Mouse (Mus musculus) heart, postnatal 36 days (tissue): ENCODE data around the gene St8sia6. TPM values are rescaled to one million over a fixed set of nuclear protein-coding genes. Genes with fewer than 3 reads are reported as not detected.

ENCODE experiments used
- DNase-seq, 2 experiments: peaks; one replicate each; pipeline ENCODE4 v3.0.0; 2021 to 2022
- intact Hi-C: fragments of 180-260 bp; cut with DNase I; formaldehyde crosslinking; loops from one replicate; pipeline ENCODE4 v1.15.1; 2025
- total RNA-seq, 2 experiments: library from RNA; stranded (reverse); gene quantifications; 2 replicates each; pipeline ENCODE4 v1.2.3; 2021

Gene St8sia6
- total RNA-seq, 2 experiments from 2014 or later: 1.5 to 1.8 TPM

DNA sequence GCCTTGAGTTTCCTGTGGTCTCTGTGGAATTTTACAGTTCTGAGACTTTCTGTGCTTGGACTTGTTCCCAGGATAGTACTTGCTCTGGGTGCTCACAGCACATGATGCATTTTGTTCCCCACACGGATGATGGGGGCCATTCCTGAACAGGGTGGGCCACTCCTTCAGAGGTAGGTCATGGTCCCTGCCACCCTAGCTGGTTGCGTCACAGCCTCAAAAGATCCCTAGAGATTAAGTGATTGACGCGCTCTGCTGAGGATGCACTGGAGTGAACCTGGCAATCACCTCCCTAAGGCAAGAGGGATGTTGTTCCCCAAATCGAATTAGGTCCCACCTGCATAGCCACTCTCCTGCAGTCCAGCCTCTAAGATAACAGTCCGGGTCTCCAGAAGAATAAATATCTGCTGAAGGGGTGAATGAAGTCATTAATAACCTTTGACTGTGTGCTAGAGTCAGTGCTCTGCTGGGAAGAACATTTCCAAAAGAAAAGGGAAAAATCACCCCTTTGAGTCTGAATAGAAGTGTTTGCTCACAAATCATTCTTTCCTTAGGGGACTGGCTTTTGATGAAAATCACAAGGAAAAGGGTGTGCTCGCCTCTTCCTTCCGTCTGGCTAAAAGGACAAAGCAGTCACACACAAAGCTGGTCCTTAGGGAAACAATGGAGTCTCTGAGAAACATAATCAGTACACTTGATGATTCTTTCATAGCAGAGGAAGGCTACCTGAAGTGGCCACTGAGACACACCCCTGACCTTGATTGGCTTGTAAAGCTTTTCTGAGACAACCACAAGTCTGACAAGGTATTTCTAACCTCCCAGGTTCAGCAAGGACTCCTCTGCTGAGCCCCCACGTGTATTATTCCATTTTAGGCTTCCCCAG lies 26.1 kb downstream of the St8sia6 start:
- intact Hi-C loops: no loop called here
- DNase-seq: no peak

DNA sequence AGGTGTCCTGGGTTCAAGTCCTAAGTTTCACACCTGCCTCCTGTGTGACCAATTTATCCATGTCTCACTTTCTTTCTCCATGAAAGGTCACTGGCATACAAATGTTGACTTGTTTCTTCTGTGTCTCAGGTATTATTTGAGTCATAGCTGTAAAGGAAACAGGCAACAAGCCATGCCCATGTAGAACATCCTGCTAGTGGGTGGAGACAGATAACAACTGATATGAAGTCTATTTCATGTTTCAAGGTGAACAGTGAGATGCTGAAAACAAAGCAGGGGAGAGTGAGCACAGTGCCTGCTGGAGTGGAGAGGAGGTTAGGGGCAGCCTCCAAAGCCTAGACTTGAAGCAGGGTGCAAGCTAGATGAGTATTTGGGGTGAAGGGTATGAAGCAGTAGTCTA lies 33.5 kb downstream of the St8sia6 start:
- DNase-seq: no peak
- intact Hi-C loops: no loop called here

- intact Hi-C loops: no loop called here
- no peak for DNase-seq
Measured at GRCm38 (mm10) chr2:13757412-13757811, 36.5 kb downstream of the St8sia6 start.

GRCm38 (mm10) chr2:13755733-13756132 lies 38.1 kb downstream of the St8sia6 start:
- intact Hi-C loops: no loop called here
- DNase-seq: no peak

GRCm38 (mm10) chr2:13751691-13752090 lies 42.2 kb downstream of the St8sia6 start:
- no peak for DNase-seq
- intact Hi-C loops: no loop called here

- DNase-seq: no peak
- intact Hi-C loops: no loop called here
Measured at GRCm38 (mm10) chr2:13750777-13751176, 43.1 kb downstream of the St8sia6 start.

DNA sequence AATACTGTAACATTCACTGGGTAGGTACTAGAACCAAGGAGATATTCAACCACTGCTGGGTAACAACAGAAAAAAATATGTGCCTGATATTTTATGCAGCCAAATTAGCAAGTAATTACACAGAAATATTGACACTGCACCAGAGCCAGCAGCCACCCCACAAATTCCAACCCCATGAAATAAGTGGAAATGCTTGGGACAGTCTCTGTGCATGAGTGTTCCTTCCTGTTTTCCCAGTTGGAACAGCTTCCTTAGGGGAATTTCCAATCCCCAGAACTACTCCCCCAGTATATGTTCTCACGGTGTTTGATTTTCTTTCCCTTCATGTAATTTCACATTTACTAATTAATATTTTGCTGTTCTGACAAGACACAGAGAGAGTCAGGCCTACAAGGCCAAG lies 43.8 kb downstream of the St8sia6 start:
- peak in 1 of 2 experiments; percentile 14 for DNase-seq

DNA sequence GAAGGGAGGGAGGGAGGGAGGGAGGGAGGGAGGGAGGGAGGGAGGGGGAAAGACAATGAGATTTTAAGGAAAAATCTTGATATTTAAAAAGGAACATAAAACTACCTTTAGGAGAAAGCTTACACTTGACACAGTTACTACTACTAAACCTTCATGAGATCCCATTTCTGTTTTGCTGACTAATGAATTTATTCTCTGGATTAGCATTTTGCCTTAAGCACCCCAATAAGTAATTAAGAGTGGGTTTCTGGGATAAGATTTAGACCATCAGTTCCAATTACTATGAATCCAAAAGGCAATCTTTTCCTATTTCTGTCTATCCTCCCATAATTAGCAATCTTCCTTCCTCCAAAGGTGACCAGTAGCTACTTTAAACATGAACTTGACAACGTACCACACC lies 44.7 kb downstream of the St8sia6 start:
- intact Hi-C loops: no loop called here
- DNase-seq: no peak

More for the DNA sequence above, 43.8 kb downstream of the St8sia6 start:
- intact Hi-C loops: no loop called here

- intact Hi-C loops: no loop called here
- DNase-seq: no peak
Measured at GRCm38 (mm10) chr2:13747576-13747975, 46.3 kb downstream of the St8sia6 start.

- intact Hi-C loops: no loop called here
- DNase-seq: no peak
Measured at GRCm38 (mm10) chr2:13746023-13746422, 47.8 kb downstream of the St8sia6 start.

DNA sequence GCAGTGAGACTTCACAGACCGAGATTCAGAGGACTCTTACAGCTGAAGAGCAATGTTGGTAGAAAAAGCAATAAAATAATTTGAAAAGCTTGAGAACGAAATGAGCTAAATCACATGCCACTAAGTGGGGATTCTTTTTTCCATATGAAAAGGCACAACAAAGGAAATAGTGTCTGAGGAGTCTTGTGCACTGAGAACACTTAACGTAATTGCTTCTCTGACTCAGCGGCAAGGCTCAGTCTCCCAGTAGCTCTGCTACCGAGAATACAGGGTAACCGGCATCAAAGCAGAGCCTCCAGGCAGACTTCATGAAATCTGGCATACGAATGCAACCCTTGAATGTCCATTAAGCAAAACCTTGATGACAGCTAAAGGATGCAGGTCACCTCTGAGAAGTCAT lies 55.2 kb downstream of the St8sia6 start:
- DNase-seq: no peak
- intact Hi-C loops: no loop called here

DNA sequence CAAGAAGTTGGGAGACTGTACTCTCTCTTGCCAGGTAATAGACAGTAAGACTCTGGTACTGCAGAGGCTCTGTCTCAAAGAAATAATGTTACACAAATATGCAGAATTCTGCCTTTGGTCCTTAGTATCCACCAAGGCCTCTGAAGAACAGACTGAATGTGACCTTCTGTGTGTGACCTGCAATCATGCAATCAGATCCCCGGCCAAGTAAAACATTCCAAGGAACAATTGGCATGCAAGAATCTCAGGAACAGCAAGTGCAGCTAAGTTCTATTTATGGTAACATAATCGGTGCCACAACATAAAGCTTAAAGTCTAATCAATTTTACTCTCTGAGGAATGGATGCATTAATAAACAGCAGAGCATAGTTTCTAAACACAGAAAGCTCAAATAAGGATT lies 66.0 kb downstream of the St8sia6 start:
- DNase-seq: no peak
- intact Hi-C loops: loop anchor here (5.0 kb wide), 1 partner anchor 64 kb away; the partner anchor contains the start of gene St8sia6

DNA sequence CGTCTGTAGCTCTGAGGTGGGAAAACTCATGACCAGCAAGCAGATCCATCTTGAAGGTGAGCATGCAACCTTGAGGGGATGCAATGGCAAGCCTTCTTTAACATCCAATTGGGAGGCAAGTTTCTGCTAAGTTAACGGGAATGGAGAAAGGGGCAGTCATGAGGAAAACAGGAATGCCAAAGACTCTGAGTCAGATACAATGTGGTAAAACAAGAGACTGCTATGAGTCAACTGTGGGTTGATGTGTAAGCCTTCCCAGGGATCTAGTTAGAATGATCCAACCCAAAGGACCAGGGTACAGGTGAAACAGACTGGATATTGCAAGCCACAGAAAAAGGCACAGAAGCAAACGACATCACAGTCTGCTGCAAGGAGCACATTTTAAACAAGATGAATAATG lies 68.3 kb downstream of the St8sia6 start:
- intact Hi-C loops: loop anchor here (5.0 kb wide), 1 partner anchor 67 kb away; the partner anchor contains the start of gene St8sia6
- DNase-seq: no peak

DNA sequence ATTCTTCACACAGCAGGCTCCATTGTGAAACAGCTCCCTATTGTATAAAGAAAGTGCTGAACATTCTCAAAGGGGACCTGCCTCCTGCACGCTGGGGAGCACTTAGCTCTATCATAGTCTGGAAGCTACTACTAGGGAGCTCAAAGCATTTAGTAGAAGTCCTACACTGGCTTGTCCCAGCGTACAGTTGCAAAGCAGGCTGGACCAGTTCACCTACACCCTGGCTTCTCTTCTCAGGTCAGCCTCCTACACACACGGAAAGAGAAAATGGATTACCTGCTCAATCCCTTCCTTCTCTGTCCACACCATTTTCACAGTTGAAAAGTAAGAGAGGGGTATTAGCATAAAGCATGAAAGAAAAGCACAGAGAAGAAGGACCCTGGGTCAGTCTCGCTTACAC lies 71.6 kb downstream of the St8sia6 start:
- no peak for DNase-seq
- intact Hi-C loops: no loop called here

- intact Hi-C loops: no loop called here
Measured at GRCm38 (mm10) chr2:13718628-13719185, 75.2 kb downstream of the St8sia6 start.

GRCm38 (mm10) chr2:13708785-13709184 lies 85.1 kb downstream of the St8sia6 start:
- DNase-seq: no peak
- intact Hi-C loops: no loop called here

More at GRCm38 (mm10) chr2:13718628-13719185, 75.2 kb downstream of the St8sia6 start:
- DNase-seq: no peak

- intact Hi-C loops: no loop called here
- DNase-seq: no peak
Measured at GRCm38 (mm10) chr2:13697514-13697913, 96.3 kb downstream of the St8sia6 start.

DNA sequence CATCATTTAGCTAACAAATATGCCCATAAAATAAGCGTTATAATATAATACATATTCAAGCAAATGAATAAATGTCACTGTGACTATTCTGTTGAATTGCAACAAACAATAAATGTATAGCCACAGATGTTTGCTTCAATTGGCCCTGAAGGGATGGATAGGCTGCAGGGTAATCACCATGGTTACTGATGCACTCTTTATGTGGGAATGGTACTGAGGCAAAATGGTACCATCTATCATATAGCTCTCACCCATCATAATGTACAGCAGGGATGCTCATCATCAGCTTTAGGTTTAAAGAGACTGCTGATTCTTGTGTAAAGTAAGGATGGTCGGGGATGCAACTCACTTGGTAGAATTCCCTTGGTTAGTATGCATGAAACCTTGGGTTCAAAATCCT lies 99.4 kb downstream of the St8sia6 start:
- intact Hi-C loops: no loop called here
- DNase-seq: no peak

GRCm38 (mm10) chr2:13684380-13684779 lies 109.5 kb downstream of the St8sia6 start:
- intact Hi-C loops: no loop called here
- no peak for DNase-seq

- intact Hi-C loops: no loop called here
Measured at GRCm38 (mm10) chr2:13683205-13683570, 110.7 kb downstream of the St8sia6 start.

DNA sequence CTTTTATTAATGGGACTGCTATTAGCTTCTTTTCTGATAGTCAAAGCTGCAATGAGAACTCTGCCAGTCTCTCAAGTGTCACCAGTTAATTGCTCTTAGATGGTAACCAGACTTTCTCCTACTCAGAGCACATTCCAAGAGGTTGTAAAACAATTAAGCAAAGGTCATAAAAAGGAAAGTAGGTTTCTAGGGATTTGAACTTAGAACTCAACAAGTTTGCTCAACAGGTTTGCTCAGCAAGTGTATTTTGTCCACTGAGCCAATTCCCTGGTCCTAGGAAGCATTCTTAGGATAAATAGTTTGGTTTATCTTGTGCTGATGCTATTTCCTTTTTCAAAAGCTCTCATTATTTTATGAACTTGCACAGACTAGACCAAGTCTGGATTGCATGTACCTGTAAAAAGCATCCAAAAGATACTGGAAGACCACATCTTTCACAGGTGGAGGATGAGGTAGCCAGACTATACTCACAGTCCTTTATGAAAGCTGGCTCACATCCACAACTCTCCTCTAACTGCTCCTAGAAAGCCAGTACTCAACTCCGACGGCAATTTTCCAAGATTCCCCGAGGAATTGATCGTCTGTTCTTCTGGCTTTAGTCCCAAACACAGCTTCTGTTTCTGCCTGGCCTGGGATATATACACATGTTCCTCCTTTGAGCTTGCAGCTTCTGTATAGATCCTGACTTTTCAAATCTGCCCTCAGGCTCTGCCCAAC lies 111.2 kb downstream of the St8sia6 start:
- DNase-seq: peak in 1 of 2 experiments; percentile 6
- intact Hi-C loops: no loop called here

More at GRCm38 (mm10) chr2:13683205-13683570, 110.7 kb downstream of the St8sia6 start:
- no peak for DNase-seq
